Mouse (Mus musculus): ENCODE data around the gene Brd9.
A peak's percentile ranks its signal among the peaks of the same experiment; 100 is the strongest.

DNA sequence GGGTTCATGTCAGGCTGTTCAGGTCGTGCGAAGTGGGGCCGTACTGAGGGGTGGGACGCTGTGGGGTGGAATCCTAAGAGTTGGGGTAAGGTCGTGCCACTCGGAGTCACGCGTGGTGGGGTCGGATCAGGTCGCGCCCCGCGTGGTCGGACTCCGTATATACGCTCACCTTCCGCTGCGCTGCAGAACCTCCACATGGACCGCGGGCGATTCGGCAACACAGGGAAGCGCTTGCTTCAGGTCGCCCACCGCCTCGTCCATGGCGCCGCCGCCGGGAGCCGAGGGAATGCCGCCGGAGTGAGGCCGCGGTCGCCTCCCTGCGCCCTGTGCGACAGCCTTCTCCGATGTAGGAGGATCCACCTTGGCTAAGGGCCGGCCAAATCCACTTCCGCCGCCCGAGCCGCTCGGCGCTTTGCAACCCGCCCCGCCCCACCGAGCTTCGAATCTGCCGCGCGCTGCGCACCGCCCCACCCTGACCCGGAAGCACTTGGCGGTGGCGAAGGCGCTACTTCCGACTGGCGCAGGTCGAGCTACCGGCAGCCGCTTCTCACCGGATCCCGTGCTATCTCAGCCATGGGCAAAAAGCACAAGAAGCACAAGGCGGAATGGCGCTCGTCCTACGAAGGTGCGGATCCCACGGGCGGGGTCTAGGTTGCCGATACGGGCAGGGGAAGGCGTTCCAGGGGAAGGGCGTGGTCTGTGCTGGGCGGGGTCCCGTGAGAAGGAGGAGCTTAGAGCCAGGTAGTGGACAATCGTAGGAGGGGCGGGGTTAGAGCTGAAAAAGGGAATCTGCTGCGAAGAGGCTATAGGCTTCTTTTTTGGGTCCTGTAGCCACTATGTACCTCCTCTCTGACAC lies at the start of gene Brd9, which contains the start of gene Trip13:
- TF ChIP-seq CTCF (IDR thresholded peaks at IDR 0.05) (peak; percentile 23; the same call in 1 of the 2 replicates), POLR2A (IDR thresholded peaks at IDR 0.05; ENCODE audit: insufficient read depth, low read depth, low read length) (peak; percentile 69)

All from heart, adult 2 months (tissue).